Mouse (Mus musculus): ENCODE data around the gene Fam49a.

DNA sequence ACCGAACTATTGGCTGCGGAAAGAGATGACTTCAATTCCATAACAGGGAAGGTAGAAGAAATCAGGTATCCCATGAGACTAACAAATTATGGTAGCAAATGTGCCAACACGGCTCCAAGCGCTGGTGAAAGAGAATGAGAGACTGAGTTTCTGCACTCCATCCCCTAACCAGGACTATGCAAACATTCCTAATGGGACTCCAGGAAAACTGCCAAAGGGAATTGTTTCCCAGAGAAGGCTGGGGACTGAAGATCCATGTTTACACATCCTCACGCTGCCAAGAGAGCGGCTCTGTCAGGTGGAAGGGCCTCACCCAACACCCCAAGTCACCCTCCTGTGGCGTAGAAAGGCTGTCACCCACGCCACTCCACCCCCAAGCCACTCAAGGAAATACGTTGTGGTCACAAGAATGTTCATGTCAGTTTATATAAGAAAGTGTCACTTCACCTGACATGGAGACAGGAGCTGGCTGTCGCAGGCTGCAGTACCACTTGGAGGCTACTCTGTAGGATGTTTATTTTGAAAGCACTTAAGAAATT lies 92.2 kb downstream of the Fam49a start:
- TF ChIP-seq CTCF (IDR thresholded peaks at IDR 0.05; ENCODE audit: low read depth, low read length) = no peak
- TF ChIP-seq POLR2A (IDR thresholded peaks at IDR 0.05; ENCODE audit: insufficient read depth, low read length) = no peak
- TF ChIP-seq EP300 (IDR thresholded peaks at IDR 0.05; ENCODE audit: insufficient read depth, low read depth, low read length) = no peak

All from ES-Bruce4 (cell line).